Mouse (Mus musculus) heart, postnatal 10 days (tissue): ENCODE results near the gene Zfyve28. TPM values are rescaled to one million over a fixed set of nuclear protein-coding genes. Genes with fewer than 3 reads are reported as not detected.

Experiments used
- DNase-seq, 2 experiments: peaks; one replicate each; pipeline ENCODE4 v3.0.0; 2021
- intact Hi-C: fragments of 180-260 bp; cut with DNase I; formaldehyde crosslinking; loops from one replicate; pipeline ENCODE4 v1.15.1; 2025
- total RNA-seq, 2 experiments: library from RNA; stranded (reverse); gene quantifications; 2 replicates each; pipeline ENCODE4 v1.2.3; 2021

The Zfyve28 gene
- total RNA-seq, 2 experiments from 2014 or later = 1.3 to 1.4 TPM

DNA sequence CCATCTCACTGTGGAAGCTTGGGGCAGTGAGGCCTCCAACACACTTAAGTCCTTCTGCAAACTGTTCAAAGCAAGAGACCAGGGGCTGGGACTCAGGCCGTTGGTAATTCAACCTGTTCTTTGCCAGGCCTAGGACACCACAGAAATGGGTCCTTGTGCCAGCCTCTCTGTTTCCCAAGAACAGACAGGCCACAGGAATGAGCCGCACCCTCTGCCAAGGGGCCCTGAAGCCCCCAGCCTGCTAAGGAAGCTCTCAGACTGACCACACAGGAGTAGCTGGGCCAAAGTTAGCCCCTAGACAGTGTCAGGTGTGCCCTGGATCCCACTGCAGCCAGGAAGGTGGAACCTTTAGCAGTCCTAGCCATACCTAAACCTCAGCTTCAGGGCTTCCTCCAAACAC lies 101.9 kb downstream of the Zfyve28 start:
- DNase-seq = no peak
- intact Hi-C loops = no loop called here

- DNase-seq = no peak
- intact Hi-C loops = no loop called here
Measured at GRCm38 (mm10) chr5:34185791-34186190, 102.5 kb downstream of the Zfyve28 start.

DNA sequence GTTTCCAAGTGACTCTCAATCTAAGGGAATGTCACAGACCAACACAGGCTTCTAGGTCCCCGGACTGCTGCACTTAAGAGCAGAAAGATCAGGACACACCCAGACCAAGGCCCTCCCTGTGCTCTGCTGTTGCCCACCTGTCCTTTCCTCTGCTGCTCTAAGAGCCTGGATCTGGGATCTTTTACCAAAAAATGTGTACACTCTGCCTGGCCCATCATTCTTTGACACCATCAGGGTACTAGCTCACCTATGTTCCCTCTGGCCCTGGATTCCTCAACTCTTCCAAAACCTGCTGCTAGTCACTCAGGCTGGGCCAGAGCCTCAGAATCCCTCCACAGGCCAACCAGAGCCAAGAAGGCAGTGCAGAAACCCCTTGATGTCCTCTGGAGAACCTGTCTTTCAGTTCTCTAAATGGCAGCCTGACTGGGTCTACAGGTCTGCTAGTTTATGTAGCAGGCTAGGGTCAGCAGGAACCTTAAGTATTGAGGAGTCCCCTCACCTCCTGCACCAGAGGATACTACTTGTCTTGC lies 103.1 kb downstream of the Zfyve28 start:
- no peak for DNase-seq
- intact Hi-C loops = no loop called here

- intact Hi-C loops = no loop called here
- DNase-seq = no peak
Measured at GRCm38 (mm10) chr5:34183976-34184375, 104.3 kb downstream of the Zfyve28 start.

- peak; percentile 68 to 71 for DNase-seq
- intact Hi-C loops = no loop called here
Measured at GRCm38 (mm10) chr5:34183156-34183880, 104.9 kb downstream of the Zfyve28 start.

- DNase-seq = no peak
- intact Hi-C loops = loop anchor here (1.0 kb wide), 1 partner anchor 11 kb away; no protein-coding TSS in a partner anchor
Measured at GRCm38 (mm10) chr5:34182486-34182885, 105.8 kb downstream of the Zfyve28 start.

- intact Hi-C loops = no loop called here
- peak in 1 of 2 experiments; percentile 1 for DNase-seq
Measured at GRCm38 (mm10) chr5:34177821-34178220, 110.4 kb downstream of the Zfyve28 start.

DNA sequence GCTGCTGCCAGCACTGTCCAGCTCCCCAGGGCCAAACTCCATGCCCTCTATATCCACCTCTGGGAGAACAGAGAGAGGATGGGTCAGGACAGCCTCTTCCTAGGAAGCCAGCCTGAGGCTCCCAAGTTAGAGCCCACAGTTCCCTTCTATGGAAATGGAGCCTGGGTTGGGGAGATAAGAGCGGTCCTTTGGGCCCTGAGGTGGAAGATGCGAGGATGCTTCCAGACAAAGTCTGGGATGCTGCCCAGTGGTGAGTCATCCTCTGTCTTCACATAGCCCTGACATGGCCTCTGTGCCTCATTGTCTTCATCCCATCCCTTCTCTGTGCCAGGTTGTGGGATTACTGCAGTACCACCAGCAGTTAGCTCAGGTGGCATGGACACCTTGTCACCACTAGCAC lies 111.2 kb downstream of the Zfyve28 start:
- peak in 1 of 2 experiments; percentile 15 for DNase-seq
- intact Hi-C loops = no loop called here

GRCm38 (mm10) chr5:34176691-34177090 lies 111.6 kb downstream of the Zfyve28 start:
- intact Hi-C loops = no loop called here
- DNase-seq = no peak

DNA sequence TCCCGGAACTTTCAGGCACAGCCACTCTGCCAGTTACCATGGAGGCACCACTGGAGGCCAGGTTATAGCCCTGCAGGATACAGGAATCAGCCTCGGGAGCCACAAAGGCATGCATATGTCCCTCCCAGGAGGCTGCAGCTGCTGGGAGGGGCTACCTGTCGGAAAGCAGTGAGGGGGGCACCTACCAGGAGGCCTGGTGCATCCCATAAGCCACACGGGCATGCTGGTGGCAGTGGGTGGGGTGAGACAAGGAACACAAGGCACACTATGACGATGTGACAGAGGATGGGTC lies 112.9 kb downstream of the Zfyve28 start:
- DNase-seq = no peak
- intact Hi-C loops = no loop called here

GRCm38 (mm10) chr5:34174550-34175402 lies 113.5 kb downstream of the Zfyve28 start:
- no peak for DNase-seq
- intact Hi-C loops = no loop called here

- DNase-seq = no peak
- intact Hi-C loops = no loop called here
Measured at GRCm38 (mm10) chr5:34174021-34174420, 114.2 kb downstream of the Zfyve28 start.

GRCm38 (mm10) chr5:34170726-34171125 lies 117.5 kb downstream of the Zfyve28 start:
- DNase-seq = peak in 1 of 2 experiments; percentile 47
- intact Hi-C loops = loop anchor here (1.0 kb wide), 1 partner anchor 12 kb away; no protein-coding TSS in a partner anchor

- intact Hi-C loops = no loop called here
Measured at GRCm38 (mm10) chr5:34169954-34170353, 118.3 kb downstream of the Zfyve28 start.

DNA sequence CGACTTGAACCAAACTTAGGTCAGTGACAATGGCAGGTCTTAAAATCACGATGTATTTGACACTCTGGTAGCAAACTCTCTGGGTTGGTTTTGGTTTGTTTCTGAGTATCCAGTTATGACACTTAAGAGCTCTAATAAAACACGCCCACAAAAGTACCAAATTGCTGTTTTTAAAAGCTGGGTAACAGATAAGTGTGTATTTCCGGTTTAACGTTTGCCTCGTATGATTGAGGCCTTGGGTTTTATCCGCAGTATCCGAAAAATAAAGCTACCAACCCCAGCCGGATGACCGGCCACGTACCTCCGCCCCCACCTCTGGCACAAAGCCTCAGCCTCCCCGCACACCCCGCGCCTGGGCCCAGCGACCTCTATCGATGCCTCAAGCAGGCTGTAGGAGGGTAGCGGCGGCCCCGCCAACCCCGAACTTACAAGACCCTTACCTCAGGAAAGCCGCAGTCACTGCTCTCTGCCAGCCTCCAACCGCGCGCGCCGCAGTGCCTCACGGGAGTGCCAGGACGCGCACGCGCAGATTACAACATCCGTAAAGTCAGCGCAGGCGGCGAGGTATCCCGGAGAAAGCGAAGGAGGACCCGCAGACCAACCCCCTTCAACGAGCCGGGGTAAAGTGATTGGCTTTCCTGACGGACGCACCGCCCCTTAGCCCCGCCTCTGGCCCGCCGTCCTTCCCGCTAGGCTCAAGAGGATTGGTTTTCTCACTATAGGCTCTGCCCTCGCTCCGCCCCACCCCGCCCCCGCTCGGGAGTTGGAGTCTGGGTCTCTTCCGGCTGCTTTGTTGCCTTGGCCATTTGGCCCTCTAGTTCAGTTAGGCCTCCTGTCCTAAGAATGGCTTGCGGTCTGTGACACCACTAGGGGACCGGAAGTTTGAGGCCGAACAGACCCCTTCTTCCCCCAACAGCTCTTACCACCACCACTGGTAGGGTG lies 119.0 kb downstream of the Zfyve28 start, which contains the start of the genes Poln and Haus3:
TSS of gene Poln (minus strand) at position 499 of the 942 bp plus-strand sequence.
TSS of gene Haus3 (minus strand) at position 578 of the 942 bp plus-strand sequence.
- peak; percentile 98 for DNase-seq

More at GRCm38 (mm10) chr5:34169954-34170353, 118.3 kb downstream of the Zfyve28 start:
- no peak for DNase-seq

DNA sequence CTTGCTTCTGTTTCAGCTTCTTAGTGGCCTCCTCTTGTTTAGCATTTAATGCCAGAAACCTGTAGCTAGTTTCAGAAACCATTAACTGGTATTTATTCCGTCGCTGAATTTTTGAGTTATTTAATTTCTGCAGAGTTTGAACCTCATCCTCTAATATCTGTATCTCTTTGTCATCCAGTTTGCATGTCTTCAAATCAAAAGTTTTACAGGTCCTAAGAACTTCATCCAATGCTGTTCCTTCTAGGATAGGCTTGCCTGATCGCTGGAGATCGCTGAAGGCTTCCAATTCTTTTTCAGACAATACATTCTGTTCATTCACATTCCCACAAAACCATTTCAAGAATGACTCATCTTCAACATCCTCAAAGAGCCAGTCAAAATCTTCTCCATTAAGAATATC lies 120.4 kb downstream of the Zfyve28 start:
- no peak for DNase-seq
- intact Hi-C loops = no loop called here

More for the DNA sequence above, 119.0 kb downstream of the Zfyve28 start, which contains the start of the genes Poln and Haus3:
- intact Hi-C loops = no loop called here

DNA sequence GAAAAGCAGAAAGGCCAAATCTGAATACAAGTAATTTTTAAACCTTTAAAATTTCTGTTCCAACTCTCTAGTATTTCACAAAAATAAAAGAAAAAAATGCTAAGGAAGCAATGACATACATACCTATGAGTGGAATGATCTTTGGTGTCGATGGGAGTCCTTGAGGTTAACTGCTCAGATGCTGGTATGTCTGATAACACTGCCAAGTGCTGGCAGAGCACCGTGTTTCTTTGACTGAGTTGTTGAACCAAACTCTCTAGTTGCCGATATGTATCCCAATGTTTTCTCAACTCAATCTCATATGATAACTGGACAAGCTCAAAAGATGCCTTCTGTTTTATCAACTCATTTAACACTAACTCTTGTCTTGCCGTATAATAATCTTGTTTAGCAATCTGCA lies 122.5 kb downstream of the Zfyve28 start:
- DNase-seq = no peak
- intact Hi-C loops = no loop called here

GRCm38 (mm10) chr5:34148476-34148875 lies 139.8 kb downstream of the Zfyve28 start:
- intact Hi-C loops = no loop called here
- no peak for DNase-seq

- intact Hi-C loops = no loop called here
Measured at GRCm38 (mm10) chr5:34147554-34147953, 140.7 kb downstream of the Zfyve28 start.

More at GRCm38 (mm10) chr5:34147554-34147953, 140.7 kb downstream of the Zfyve28 start:
- no peak for DNase-seq
